Mouse (Mus musculus) ES-Bruce4 (cell line): ENCODE results near the gene Frmd6.

ENCODE experiments used
- CTCF ChIP-seq: IDR thresholded peaks from one replicate; pipeline ENCODE4 v1.8.1; 2011; ENCODE audit warnings: low read depth, low read length
- EP300 ChIP-seq: IDR thresholded peaks from 2 replicates; pipeline ENCODE4 v1.6.1; 2011; ENCODE audit warnings: low read depth, low read length; ENCODE audit not compliant: insufficient read depth
- POLR2A ChIP-seq: IDR thresholded peaks from one replicate; pipeline ENCODE4 v1.8.1; 2011; ENCODE audit warnings: low read length; ENCODE audit not compliant: insufficient read depth

GRCm38 (mm10) chr12:70776683-70777082, 48.6 kb upstream of the Frmd6 start:
- TF ChIP-seq CTCF = no peak
- no peak for TF ChIP-seq EP300
- TF ChIP-seq POLR2A = no peak
